In the genomic region with DNA sequence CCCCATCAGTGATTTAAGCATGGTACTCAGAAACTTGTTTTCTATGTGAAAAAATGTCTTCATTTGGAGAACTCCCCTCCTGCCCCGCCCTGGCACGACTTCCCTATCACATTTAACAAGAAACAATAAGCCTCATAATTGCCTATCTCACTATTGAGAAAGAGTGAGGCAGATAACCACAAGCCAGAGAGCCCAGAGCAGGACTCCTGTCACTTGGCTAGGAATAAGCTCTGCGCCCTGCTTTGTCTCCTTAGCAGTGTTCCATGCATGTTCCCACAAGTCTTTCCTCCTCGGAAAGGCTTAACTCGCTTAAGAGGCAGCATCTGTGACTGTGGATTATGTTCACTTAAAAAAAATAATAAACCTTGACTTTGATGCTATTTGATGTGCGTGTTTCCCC, we compare ENCODE assay signal across 12 mouse cellular contexts.
"Had no signal": no experiment of that assay in that cellular context is flagged by ENCODE, and none has a peak within 500 bp of the region (broad histone marks: within the 10 kb centered on the region; RNA-seq: fewer than 3 reads in every experiment).

No protein-coding gene starts in this region.

- H3K27ac ChIP-seq: left cerebral cortex, adult 2 months; limb, embryonic 15.5 days; liver, embryonic 12.5 days; lung, embryonic 15.5 days; midbrain, embryonic 12.5 days; neural tube, embryonic 12.5 days; stomach, postnatal 0 days had no signal

- H3K36me3 ChIP-seq: limb, embryonic 15.5 days; liver, embryonic 12.5 days; lung, embryonic 15.5 days; midbrain, embryonic 12.5 days; neural tube, embryonic 12.5 days had no signal

- DNase-seq: kidney, adult 2 months; kidney, postnatal 25 days; thymus, adult 18-20 months; thymus, postnatal 14 days had no signal

- H3K4me3 ChIP-seq: left cerebral cortex, adult 2 months; limb, embryonic 15.5 days; liver, embryonic 12.5 days; lung, embryonic 15.5 days; midbrain, embryonic 12.5 days; neural tube, embryonic 12.5 days had no signal

- H3K4me1 ChIP-seq: limb, embryonic 15.5 days; liver, embryonic 12.5 days; lung, embryonic 15.5 days; neural tube, embryonic 12.5 days had no signal

- ATAC-seq: intestine, embryonic 16.5 days; liver, embryonic 12.5 days had no signal

- H3K9me3 ChIP-seq: limb, embryonic 15.5 days; liver, embryonic 12.5 days; midbrain, embryonic 12.5 days; neural tube, embryonic 12.5 days had no signal

- H3K27me3 ChIP-seq: limb, embryonic 15.5 days; liver, embryonic 12.5 days; lung, embryonic 15.5 days; midbrain, embryonic 12.5 days; neural tube, embryonic 12.5 days had no signal

- H3K4me2 ChIP-seq: limb, embryonic 15.5 days; liver, embryonic 12.5 days; lung, embryonic 15.5 days; midbrain, embryonic 12.5 days; neural tube, embryonic 12.5 days had no signal

- H3K9ac ChIP-seq: limb, embryonic 15.5 days; liver, embryonic 12.5 days; lung, embryonic 15.5 days; midbrain, embryonic 12.5 days; neural tube, embryonic 12.5 days had no signal
